Mouse (Mus musculus): ENCODE measurements at regions not wholly inside any gene's neighbourhood (a gene's known extent, or its start where the extent isn't known, plus 50 kb on each side); places are given as distances from the start of the nearest gene placed in this dataset.
A peak's percentile ranks its signal among the peaks of the same experiment; 100 is the strongest.

DNA sequence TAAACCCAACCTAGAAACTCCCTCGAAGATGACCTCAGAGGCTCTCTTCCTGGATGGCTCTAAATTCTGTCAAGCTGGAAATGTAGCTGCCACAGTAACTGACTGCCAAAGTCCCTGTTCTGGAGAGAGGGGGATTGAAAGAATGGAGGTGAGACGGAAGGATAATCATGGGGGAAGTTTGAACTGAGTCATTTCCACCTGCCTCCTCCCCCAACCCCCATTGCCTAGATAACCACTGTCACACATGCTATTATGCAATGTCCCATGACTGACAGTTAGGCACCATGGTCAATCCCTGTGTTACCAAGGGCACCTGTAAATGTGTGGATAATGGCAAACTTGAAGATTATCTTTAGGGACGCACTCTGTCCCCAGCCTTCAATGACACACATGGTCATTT is 172.0 kb upstream of the Spdye4c start:
- H3K9me3 ChIP-seq (ENCODE audit: control insufficient read depth, low read length) = no peaks in the 10 kb centered on the region
- no peak overlapping the region for H3K27ac ChIP-seq (ENCODE audit: low read depth, low read length)
- H3K36me3 ChIP-seq (ENCODE audit: control insufficient read depth, insufficient read depth, low read length) = no peaks in the 10 kb centered on the region
- no peak overlapping the region for H3K4me3 ChIP-seq (ENCODE audit: low read length)
- no peak for ATAC-seq
- no peaks in the 10 kb centered on the region for H3K27me3 ChIP-seq (replicated peaks; ENCODE audit: control insufficient read depth, insufficient read depth, low read length)
- no peak overlapping the region for H3K4me2 ChIP-seq (ENCODE audit: low read length)
- no peaks in the 10 kb centered on the region for H3K4me1 ChIP-seq (ENCODE audit: control insufficient read depth, insufficient read depth, low read depth, low read length)
- WGBS = 80% methylated on average over 3 of the region's 3 CpGs
- no peak overlapping the region for H3K9ac ChIP-seq (ENCODE audit: low read depth, low read length)

DNA sequence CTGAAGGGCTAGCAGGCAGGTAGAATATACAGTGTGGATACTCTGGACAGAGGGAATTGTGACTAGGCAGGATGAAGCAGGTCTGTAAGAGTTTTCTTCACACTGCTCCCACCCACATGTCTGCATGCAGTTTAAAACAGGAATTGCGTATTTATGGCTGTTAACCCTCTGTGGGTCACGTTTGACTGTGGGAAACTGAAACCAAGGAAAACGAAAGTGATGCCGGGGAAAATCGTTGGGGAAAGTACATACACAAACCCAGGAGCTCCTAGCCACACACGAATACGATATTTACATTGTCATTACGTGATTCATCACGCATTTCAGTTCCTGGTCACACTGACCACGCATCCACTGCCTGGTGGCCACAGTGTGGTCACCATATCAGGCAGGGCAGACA is 170.6 kb upstream of the Spdye4c start:
- Histone ChIP-seq H3K4me1 (ENCODE audit: control insufficient read depth, insufficient read depth, low read depth, low read length) (no peaks in the 10 kb centered on the region), H3K4me3 (ENCODE audit: low read length) (no peak overlapping the region), H3K9ac (ENCODE audit: low read depth, low read length) (no peak overlapping the region), H3K36me3 (ENCODE audit: control insufficient read depth, insufficient read depth, low read length) (no peaks in the 10 kb centered on the region), H3K4me2 (ENCODE audit: low read length) (no peak overlapping the region), H3K27ac (ENCODE audit: low read depth, low read length) (no peak overlapping the region), H3K27me3 (replicated peaks; ENCODE audit: control insufficient read depth, insufficient read depth, low read length) (no peaks in the 10 kb centered on the region), H3K9me3 (ENCODE audit: control insufficient read depth, low read length) (no peaks in the 10 kb centered on the region)
- ATAC-seq = no peak
- WGBS = 89% methylated on average over 10 of the region's 10 CpGs

DNA sequence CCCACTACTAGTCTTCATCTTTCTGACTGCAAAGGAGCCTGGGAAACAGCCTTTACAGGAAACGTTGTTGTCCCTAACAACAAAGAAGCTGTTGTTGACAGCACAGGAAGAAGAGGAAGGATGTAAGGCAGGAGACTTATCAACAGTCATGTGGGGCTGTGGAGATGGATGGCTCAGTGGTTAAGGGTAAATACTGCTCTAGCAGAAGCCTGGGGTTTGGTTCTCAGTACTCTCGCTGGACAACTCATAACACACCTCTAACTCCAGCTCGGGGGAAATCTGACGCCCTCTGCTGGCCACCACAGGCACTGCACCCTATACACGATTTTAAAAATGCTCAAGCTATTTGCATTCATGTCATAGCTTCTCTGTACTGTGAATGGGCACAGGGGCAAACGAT is 168.3 kb upstream of the Spdye4c start:
- Histone ChIP-seq H3K36me3 (ENCODE audit: control insufficient read depth, insufficient read depth, low read length) (no peaks in the 10 kb centered on the region), H3K9me3 (ENCODE audit: control insufficient read depth, low read length) (no peaks in the 10 kb centered on the region), H3K27ac (ENCODE audit: low read depth, low read length) (no peak overlapping the region), H3K4me2 (ENCODE audit: low read length) (no peak overlapping the region), H3K9ac (ENCODE audit: low read depth, low read length) (no peak overlapping the region), H3K4me3 (ENCODE audit: low read length) (no peak overlapping the region), H3K27me3 (replicated peaks; ENCODE audit: control insufficient read depth, insufficient read depth, low read length) (no peaks in the 10 kb centered on the region), H3K4me1 (ENCODE audit: control insufficient read depth, insufficient read depth, low read depth, low read length) (no peaks in the 10 kb centered on the region)
- no peak for ATAC-seq
- 39% methylated on average over 6 of the region's 6 CpGs for WGBS

DNA sequence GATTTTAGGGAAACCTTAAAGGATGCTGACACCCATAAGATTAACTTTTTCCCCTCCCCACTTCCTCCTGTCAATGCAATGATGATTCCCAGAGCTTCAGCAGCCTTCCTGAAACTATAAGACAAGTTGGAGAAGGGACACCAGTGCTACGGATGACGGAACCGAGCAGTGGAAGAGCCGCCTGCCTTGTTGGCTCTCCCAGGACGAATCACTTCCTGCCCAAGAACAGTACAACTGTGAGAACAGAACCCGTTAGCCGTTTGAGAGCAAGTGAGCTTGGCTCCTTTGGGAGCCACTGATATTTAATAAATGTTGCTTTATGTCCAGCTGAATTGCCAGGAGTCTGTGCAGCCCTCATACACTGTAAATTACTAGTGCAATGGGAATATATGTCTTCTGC is 166.8 kb upstream of the Spdye4c start:
- no peak for ATAC-seq
- Histone ChIP-seq H3K4me2 (ENCODE audit: low read length) (no peak overlapping the region), H3K9me3 (ENCODE audit: control insufficient read depth, low read length) (no peaks in the 10 kb centered on the region), H3K4me3 (ENCODE audit: low read length) (no peak overlapping the region), H3K4me1 (ENCODE audit: control insufficient read depth, insufficient read depth, low read depth, low read length) (no peaks in the 10 kb centered on the region), H3K27me3 (replicated peaks; ENCODE audit: control insufficient read depth, insufficient read depth, low read length) (no peaks in the 10 kb centered on the region), H3K36me3 (ENCODE audit: control insufficient read depth, insufficient read depth, low read length) (no peaks in the 10 kb centered on the region), H3K27ac (ENCODE audit: low read depth, low read length) (no peak overlapping the region), H3K9ac (ENCODE audit: low read depth, low read length) (no peak overlapping the region)
- 80% methylated on average over 7 of the region's 7 CpGs for WGBS

DNA sequence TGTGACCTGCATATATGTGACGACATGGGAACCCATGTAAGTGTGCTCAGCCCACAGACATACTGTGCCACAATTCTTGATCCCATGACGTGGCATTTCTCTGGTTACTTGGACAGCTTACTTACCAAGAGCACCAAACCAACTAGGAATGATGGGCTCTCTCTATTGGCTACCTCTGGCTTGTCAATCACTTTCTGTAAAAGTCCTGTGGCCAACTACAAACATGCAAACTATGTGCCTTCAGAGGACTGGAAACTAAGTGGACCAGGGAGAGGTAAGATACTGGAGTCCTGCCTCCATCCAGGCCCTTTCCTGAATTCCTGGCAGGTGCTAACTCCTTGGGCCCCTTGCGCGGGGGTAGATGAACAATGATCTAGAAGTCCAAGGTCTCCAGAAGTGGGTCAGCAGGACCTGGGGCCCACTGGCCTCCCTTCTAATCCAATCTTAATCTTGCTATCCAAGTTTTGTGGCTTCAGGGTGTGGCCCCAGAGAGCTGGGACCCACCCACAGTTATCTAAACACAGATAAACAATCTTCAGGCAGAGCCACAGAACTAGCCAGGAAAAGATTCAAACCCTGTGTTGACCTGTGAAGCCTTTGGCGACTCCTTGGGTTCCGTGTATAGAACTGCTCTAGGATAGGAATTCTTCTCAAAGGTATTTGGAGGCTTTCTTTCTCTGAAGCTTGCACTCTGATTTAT is 163.7 kb upstream of the Spdye4c start:
- H3K4me1 ChIP-seq (ENCODE audit: control insufficient read depth, insufficient read depth, low read depth, low read length) = no peaks in the 10 kb centered on the region
- no peak overlapping the region for H3K27ac ChIP-seq (ENCODE audit: low read depth, low read length)
- H3K4me2 ChIP-seq (ENCODE audit: low read length) = no peak overlapping the region
- H3K27me3 ChIP-seq (replicated peaks; ENCODE audit: control insufficient read depth, insufficient read depth, low read length) = no peaks in the 10 kb centered on the region
- WGBS = 82% methylated on average over 6 of the region's 6 CpGs
- H3K4me3 ChIP-seq (ENCODE audit: low read length) = no peak overlapping the region
- no peaks in the 10 kb centered on the region for H3K36me3 ChIP-seq (ENCODE audit: control insufficient read depth, insufficient read depth, low read length)
- H3K9me3 ChIP-seq (ENCODE audit: control insufficient read depth, low read length) = no peaks in the 10 kb centered on the region
- ATAC-seq = no peak
- no peak overlapping the region for H3K9ac ChIP-seq (ENCODE audit: low read depth, low read length)

DNA sequence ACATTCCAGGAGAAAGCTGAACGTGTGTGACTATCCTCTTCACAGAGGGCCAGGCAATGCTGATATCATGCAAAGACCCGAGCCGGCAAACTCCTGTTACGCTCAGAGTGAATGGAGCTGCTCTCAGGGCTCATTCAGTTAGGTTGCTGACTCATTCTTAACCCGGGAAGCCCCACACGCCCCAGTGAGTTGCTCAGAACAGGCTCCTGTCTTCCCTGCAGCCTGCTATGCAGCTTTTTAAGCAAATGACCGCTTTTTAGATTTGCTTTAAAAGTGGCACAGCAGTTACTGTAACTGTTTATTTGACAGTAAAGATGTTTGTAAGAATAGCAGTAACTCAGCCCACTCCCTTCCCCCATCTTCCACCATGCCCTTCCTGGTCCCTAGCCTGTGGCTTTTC is 162.9 kb upstream of the Spdye4c start:
- Histone ChIP-seq H3K27ac (ENCODE audit: low read depth, low read length) (peak overlapping the region; percentile 48; the same call in 1 of the 2 replicates), H3K4me3 (ENCODE audit: low read length) (no peak overlapping the region; the same call in 1 of the 2 replicates), H3K4me1 (ENCODE audit: control insufficient read depth, insufficient read depth, low read depth, low read length) (no peaks in the 10 kb centered on the region), H3K9ac (ENCODE audit: low read depth, low read length) (no peak overlapping the region), H3K4me2 (ENCODE audit: low read length) (peak overlapping the region; percentile 23), H3K36me3 (ENCODE audit: control insufficient read depth, insufficient read depth, low read length) (no peaks in the 10 kb centered on the region), H3K9me3 (ENCODE audit: control insufficient read depth, low read length) (no peaks in the 10 kb centered on the region), H3K27me3 (replicated peaks; ENCODE audit: control insufficient read depth, insufficient read depth, low read length) (no peaks in the 10 kb centered on the region)
- 12% methylated on average over 7 of the region's 7 CpGs for WGBS
- ATAC-seq = no peak

DNA sequence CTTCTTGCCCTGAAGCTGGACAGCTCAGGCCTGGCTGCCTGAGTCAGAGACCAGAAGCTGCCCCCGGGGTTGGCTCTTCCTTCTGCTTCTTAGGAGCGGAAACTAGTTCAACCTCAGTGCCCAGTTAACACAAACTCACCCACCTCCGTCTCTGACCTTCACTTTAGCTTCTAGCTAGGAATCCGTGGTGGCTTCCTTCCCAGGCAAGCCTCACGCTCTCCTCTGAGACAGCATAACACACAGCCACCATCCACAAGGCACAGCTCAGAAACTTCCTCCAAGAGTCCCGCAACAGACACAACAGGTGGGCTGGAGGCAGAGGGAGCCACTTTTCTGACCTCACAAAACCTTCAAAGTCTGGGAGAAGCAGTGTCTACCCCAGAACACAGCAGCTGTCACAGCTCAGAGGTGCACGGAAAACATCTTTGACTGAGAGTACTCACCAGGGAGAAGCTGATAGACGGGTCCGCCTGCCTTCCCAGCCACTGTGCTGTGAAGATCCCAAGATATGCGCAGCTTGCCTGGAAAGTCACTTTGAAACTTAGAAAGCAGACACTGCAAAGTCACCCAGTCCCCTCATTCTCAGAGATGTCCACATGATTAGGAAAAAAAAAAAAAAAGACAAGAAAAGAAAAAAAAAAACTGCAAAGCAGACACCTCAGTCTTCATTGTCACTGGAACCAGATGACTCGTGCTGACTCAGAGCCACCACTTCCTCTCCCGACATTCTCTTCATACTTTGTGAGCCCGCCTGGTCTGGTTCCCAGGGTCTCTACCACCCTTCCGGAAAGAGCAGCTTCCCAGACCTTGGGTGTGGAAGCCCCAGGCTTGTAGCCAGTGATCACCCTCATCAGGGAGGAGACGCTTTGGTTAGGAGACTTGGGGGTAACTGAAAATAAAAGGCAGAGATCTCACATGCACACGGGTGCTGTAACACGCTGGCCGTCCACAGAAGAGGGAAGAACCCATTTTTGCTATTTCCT is 162.1 kb upstream of the Spdye4c start:
- 56% methylated on average over 18 of the region's 18 CpGs for WGBS
- Histone ChIP-seq H3K4me3 (ENCODE audit: low read length) (peak overlapping the region; percentile 0), H3K4me2 (ENCODE audit: low read length) (peak overlapping the region; percentile 23), H3K27me3 (replicated peaks; ENCODE audit: control insufficient read depth, insufficient read depth, low read length) (no peaks in the 10 kb centered on the region), H3K9me3 (ENCODE audit: control insufficient read depth, low read length) (no peaks in the 10 kb centered on the region), H3K9ac (ENCODE audit: low read depth, low read length) (no peak overlapping the region), H3K4me1 (ENCODE audit: control insufficient read depth, insufficient read depth, low read depth, low read length) (no peaks in the 10 kb centered on the region), H3K36me3 (ENCODE audit: control insufficient read depth, insufficient read depth, low read length) (no peaks in the 10 kb centered on the region), H3K27ac (ENCODE audit: low read depth, low read length) (peak overlapping the region; percentile 48; the same call in 1 of the 2 replicates)
- no peak for ATAC-seq

DNA sequence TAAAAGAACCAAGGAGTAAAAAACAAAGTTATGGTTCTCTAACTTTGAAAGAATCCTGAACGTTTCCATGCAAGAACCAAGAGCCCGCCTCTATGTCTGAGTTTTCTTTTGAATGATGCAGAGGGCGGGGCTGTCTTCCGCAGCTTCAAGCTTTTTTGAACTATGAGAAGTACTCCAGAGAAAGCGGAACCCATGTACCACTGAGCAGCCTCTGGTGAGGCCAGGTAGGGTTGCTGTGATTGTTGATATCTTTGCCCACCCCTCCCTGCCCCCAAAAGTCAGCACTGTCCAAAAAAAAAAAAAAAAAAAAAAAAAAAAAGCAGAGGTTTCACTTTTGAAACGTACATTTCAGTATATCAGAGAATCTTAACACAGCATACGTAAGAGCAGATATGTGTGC is 161.2 kb upstream of the Spdye4c start:
- H3K4me3 ChIP-seq (ENCODE audit: low read length) = no peak overlapping the region
- H3K9me3 ChIP-seq (ENCODE audit: control insufficient read depth, low read length) = no peaks in the 10 kb centered on the region
- H3K27me3 ChIP-seq (replicated peaks; ENCODE audit: control insufficient read depth, insufficient read depth, low read length) = no peaks in the 10 kb centered on the region
- no peak overlapping the region for H3K27ac ChIP-seq (ENCODE audit: low read depth, low read length)
- 68% methylated on average over 7 of the region's 7 CpGs for WGBS
- H3K4me2 ChIP-seq (ENCODE audit: low read length) = no peak overlapping the region
- ATAC-seq = no peak
- H3K4me1 ChIP-seq (ENCODE audit: control insufficient read depth, insufficient read depth, low read depth, low read length) = no peaks in the 10 kb centered on the region
- H3K36me3 ChIP-seq (ENCODE audit: control insufficient read depth, insufficient read depth, low read length) = no peaks in the 10 kb centered on the region
- H3K9ac ChIP-seq (ENCODE audit: low read depth, low read length) = no peak overlapping the region

DNA sequence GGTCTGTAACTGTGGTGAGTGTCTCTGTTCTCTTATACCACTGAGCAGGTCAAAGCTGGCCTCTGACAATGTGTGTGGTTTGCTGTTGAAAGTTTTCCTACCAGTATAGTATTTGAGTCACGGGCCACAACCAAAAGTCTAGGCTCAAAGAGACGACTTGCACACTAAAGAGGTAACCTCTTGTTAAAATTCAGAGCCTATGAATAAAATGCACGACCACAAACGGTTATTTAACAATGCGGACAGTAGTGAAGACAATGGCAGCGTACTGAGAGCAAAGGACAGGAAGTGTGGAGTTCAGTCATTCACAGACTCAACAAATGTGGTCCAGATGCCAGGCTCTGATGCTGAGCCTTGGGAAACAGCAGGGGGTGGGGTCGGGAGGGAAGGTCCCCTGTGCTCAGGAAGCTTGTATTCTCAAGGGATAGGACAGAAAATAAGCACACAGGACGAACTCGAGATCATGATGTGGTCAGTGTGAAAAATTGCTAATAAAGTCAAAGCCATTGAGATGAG is 160.2 kb upstream of the Spdye4c start:
- ATAC-seq = no peak
- no peak overlapping the region for H3K9ac ChIP-seq (ENCODE audit: low read depth, low read length)
- WGBS = 32% methylated on average over 9 of the region's 9 CpGs
- no peak overlapping the region for H3K4me2 ChIP-seq (ENCODE audit: low read length)
- no peaks in the 10 kb centered on the region for H3K9me3 ChIP-seq (ENCODE audit: control insufficient read depth, low read length)
- H3K4me1 ChIP-seq (ENCODE audit: control insufficient read depth, insufficient read depth, low read depth, low read length) = no peaks in the 10 kb centered on the region
- H3K36me3 ChIP-seq (ENCODE audit: control insufficient read depth, insufficient read depth, low read length) = no peaks in the 10 kb centered on the region
- no peak overlapping the region for H3K4me3 ChIP-seq (ENCODE audit: low read length)
- H3K27me3 ChIP-seq (replicated peaks; ENCODE audit: control insufficient read depth, insufficient read depth, low read length) = no peaks in the 10 kb centered on the region
- no peak overlapping the region for H3K27ac ChIP-seq (ENCODE audit: low read depth, low read length)
